Mouse (Mus musculus) cerebellum, adult 2 months (tissue): ENCODE measurements around the gene Gm28042. TPM values are rescaled to one million over a fixed set of nuclear protein-coding genes. Genes with fewer than 3 reads are reported as not detected.
A peak's percentile ranks its signal among the peaks of the same experiment; 100 is the strongest.

Experiments
- DNase-seq, 2 experiments: peaks; one replicate each; pipeline ENCODE4 v3.0.0; 2021
- H3K27ac ChIP-seq: fragments of 200-500 bp; 2 replicates; pipeline ENCODE4 v1.5.1; 2012; ENCODE audit warnings: low read length, control low read depth, inconsistent platforms; ENCODE audit not compliant: insufficient read depth
- H3K27me3 ChIP-seq: fragments of 200-500 bp; 2 replicates; pipeline ENCODE4 v1.6.1; 2012; ENCODE audit warnings: inconsistent platforms, mild to moderate bottlenecking, low read length, moderate library complexity; ENCODE audit not compliant: control insufficient read depth, insufficient read depth
- H3K4me1 ChIP-seq: fragments of 200-500 bp; 2 replicates; pipeline ENCODE4 v1.6.1; 2011; ENCODE audit warnings: low read length; ENCODE audit not compliant: control insufficient read depth, insufficient read depth
- H3K4me3 ChIP-seq: fragments of 200-500 bp; replicated peaks from 2 replicates; pipeline ENCODE3; 2011; ENCODE audit warnings: mild to moderate bottlenecking, low read depth, low read length, control low read depth; ENCODE audit not compliant: insufficient read depth
- CTCF ChIP-seq: fragments of 200-500 bp; IDR thresholded peaks from 2 replicates; pipeline ENCODE4 v1.5.1; 2011; ENCODE audit warnings: low read depth, mild to moderate bottlenecking, control low read depth, low read length, moderate library complexity, borderline replicate concordance; ENCODE audit not compliant: insufficient read depth
- POLR2A ChIP-seq: fragments of 200-500 bp; IDR thresholded peaks from 2 replicates; pipeline ENCODE4 v1.6.1; 2011; ENCODE audit warnings: low read length, control low read depth, borderline replicate concordance; ENCODE audit not compliant: insufficient read depth
- WGBS: fragments of 180-500 bp; shearing (Covaris S2); methylation state at CpG from one replicate; pipeline ENCODE4 v1.1.7; 2018; 5-methylcytosine and 5-hydroxymethylcytosine counted together
- polyA plus RNA-seq: library from polyadenylated mRNA; depleted of rRNA; stranded (reverse); fragments of >200 nt; gene quantifications from 2 replicates; pipeline ENCODE4 v1.2.3, GENCODE M21; 2012

Gene Gm28042
- polyA plus RNA-seq, 1 experiment, result 9.0 TPM

- H3K27me3 ChIP-seq, result no peaks in the 10 kb centered on the region
- no peak for DNase-seq
- TF ChIP-seq POLR2A (no peak), CTCF (no peak)
- H3K4me1 ChIP-seq, result 0 out of 2 replicates have a peak, but pooled peaks cover 5% of the 10 kb centered on the region
- no peak overlapping the region for H3K27ac ChIP-seq
- H3K4me3 ChIP-seq, result no peak overlapping the region
- WGBS, result 42% methylated on average over 3 of the region's 3 CpGs
These were observed 38.9 kb downstream of the Gm28042 start for GRCm38 (mm10) chr2:120066224-120066623.

GRCm38 (mm10) chr2:120068555-120069465 lies 41.5 kb downstream of the Gm28042 start:
- no peaks in the 10 kb centered on the region for H3K27me3 ChIP-seq
- 49% methylated on average over 16 of the region's 16 CpGs for WGBS
- no peak overlapping the region for H3K4me3 ChIP-seq
- no peak overlapping the region for H3K27ac ChIP-seq
- H3K4me1 ChIP-seq, result no peaks in the 10 kb centered on the region
- TF ChIP-seq CTCF (peak; percentile 80), POLR2A (no peak)
- peak; percentile 46 to 50 for DNase-seq

GRCm38 (mm10) chr2:120069466-120069990 lies 42.2 kb downstream of the Gm28042 start:
- WGBS, result 57% methylated on average over 8 of the region's 8 CpGs

GRCm38 (mm10) chr2:120074096-120074495 lies 46.8 kb downstream of the Gm28042 start:
- no peak overlapping the region for H3K27ac ChIP-seq
- H3K27me3 ChIP-seq, result no peaks in the 10 kb centered on the region
- H3K4me3 ChIP-seq, result no peak overlapping the region
- 59% methylated on average over 4 of the region's 4 CpGs for WGBS
- H3K4me1 ChIP-seq, result 0 out of 2 replicates have a peak, but pooled peaks cover 3% of the 10 kb centered on the region
- TF ChIP-seq POLR2A, result no peak
- no peak for TF ChIP-seq CTCF
- peak; percentile 18 to 42 for DNase-seq

More at GRCm38 (mm10) chr2:120069466-120069990, 42.2 kb downstream of the Gm28042 start:
- Histone ChIP-seq H3K27ac (no peak overlapping the region), H3K4me1 (no peaks in the 10 kb centered on the region), H3K4me3 (no peak overlapping the region), H3K27me3 (no peaks in the 10 kb centered on the region)
- TF ChIP-seq CTCF (no peak), POLR2A (no peak)
- DNase-seq, result no peak

GRCm38 (mm10) chr2:120076076-120076705 lies 48.9 kb downstream of the Gm28042 start:
- DNase-seq, result peak; percentile 77
- H3K4me3 ChIP-seq, result peak overlapping the region; percentile 60
- H3K27ac ChIP-seq, result no peak overlapping the region
- H3K27me3 ChIP-seq, result no peaks in the 10 kb centered on the region
- TF ChIP-seq POLR2A (no peak), CTCF (peak; percentile 66)
- 0 out of 2 replicates have a peak, but pooled peaks cover 3% of the 10 kb centered on the region for H3K4me1 ChIP-seq
- 2% methylated on average over 36 of the region's 36 CpGs for WGBS

GRCm38 (mm10) chr2:120082416-120082815 lies 55.1 kb downstream of the Gm28042 start:
- 73% methylated on average over 2 of the region's 2 CpGs for WGBS
- Histone ChIP-seq H3K27ac (no peak overlapping the region), H3K4me3 (no peak overlapping the region), H3K27me3 (no peaks in the 10 kb centered on the region), H3K4me1 (no peaks in the 10 kb centered on the region)
- no peak for DNase-seq
- TF ChIP-seq POLR2A (no peak), CTCF (no peak)

GRCm38 (mm10) chr2:120084593-120085361 lies 57.5 kb downstream of the Gm28042 start:
- Histone ChIP-seq H3K4me3 (no peak overlapping the region), H3K27me3 (no peaks in the 10 kb centered on the region), H3K27ac (no peak overlapping the region), H3K4me1 (no peaks in the 10 kb centered on the region)
- no peak for DNase-seq
- WGBS, result 74% methylated on average over 14 of the region's 14 CpGs
- TF ChIP-seq POLR2A (no peak), CTCF (peak; percentile 40)

- no peak for TF ChIP-seq POLR2A
- TF ChIP-seq CTCF, result no peak
- no peaks in the 10 kb centered on the region for H3K4me1 ChIP-seq
- H3K27ac ChIP-seq, result no peak overlapping the region
- DNase-seq, result no peak
- no peaks in the 10 kb centered on the region for H3K27me3 ChIP-seq
- 91% methylated on average over 3 of the region's 3 CpGs for WGBS
- no peak overlapping the region for H3K4me3 ChIP-seq
These were observed 58.7 kb downstream of the Gm28042 start for GRCm38 (mm10) chr2:120086038-120086437.
